Mouse (Mus musculus) forebrain, embryonic 15.5 days (tissue): ENCODE data around the gene Hmgcr. TPM values are rescaled to one million over a fixed set of nuclear protein-coding genes. Genes with fewer than 3 reads are reported as not detected.
"Not testable (repeated sequence)": the region's sequence is repeated elsewhere in the genome, so short reads cannot be mapped to it uniquely, and the experiment has no call there.

Experiments
- ATAC-seq: fragments of 200-750 bp; cut with Nextera tagmentation; replicated peaks from 2 replicates; pipeline ENCODE4 v1.8.0; 2017; ENCODE audit warnings: mild to moderate bottlenecking, moderate TSS enrichment, moderate library complexity
- H3K27ac ChIP-seq: fragments of 300-500 bp; sonication (generic); replicated peaks from 2 replicates; pipeline ENCODE4 v1.5.1; 2015; ENCODE audit warnings: mild to moderate bottlenecking, inconsistent platforms
- H3K27me3 ChIP-seq: fragments of 300-500 bp; sonication (generic); 2 replicates; pipeline ENCODE4 v1.6.1; 2015; ENCODE audit warnings: inconsistent platforms
- H3K36me3 ChIP-seq: fragments of 300-500 bp; sonication (generic); 2 replicates; pipeline ENCODE4 v1.6.1; 2015; ENCODE audit warnings: mild to moderate bottlenecking, inconsistent platforms
- H3K4me1 ChIP-seq: fragments of 300-500 bp; sonication (generic); 2 replicates; pipeline ENCODE4 v1.6.1; 2015; ENCODE audit warnings: inconsistent platforms
- H3K4me2 ChIP-seq: fragments of 300-500 bp; sonication (generic); replicated peaks from 2 replicates; pipeline ENCODE4 v1.6.1; 2015; ENCODE audit warnings: mild to moderate bottlenecking, inconsistent platforms
- H3K4me3 ChIP-seq: fragments of 300-500 bp; sonication (generic); 2 replicates; pipeline ENCODE4 v1.5.1; 2015; ENCODE audit warnings: mild to moderate bottlenecking, inconsistent platforms
- H3K9ac ChIP-seq: fragments of 300-500 bp; sonication (generic); replicated peaks from 2 replicates; pipeline ENCODE4 v1.6.1; 2015; ENCODE audit warnings: mild to moderate bottlenecking, inconsistent platforms
- H3K9me3 ChIP-seq: fragments of 300-500 bp; sonication (generic); 2 replicates; pipeline ENCODE4 v1.6.1; 2016; ENCODE audit warnings: inconsistent platforms
- WGBS: fragments of 180-500 bp; shearing (Covaris S2); methylation state at CpG from one replicate; pipeline ENCODE4 v1.1.7; 2015; ENCODE audit warnings: mixed read lengths; 5-methylcytosine and 5-hydroxymethylcytosine counted together
- polyA plus RNA-seq: library from polyadenylated mRNA; unstranded; fragments of >200 nt; fragmentation: Nextera tagmentation; extraction: Ambion mirVana; gene quantifications from 2 replicates; pipeline ENCODE4 v1.2.1, GENCODE M21; 2015

Gene Hmgcr
- polyA plus RNA-seq, 1 experiment from 2014 or later = 183 TPM

DNA sequence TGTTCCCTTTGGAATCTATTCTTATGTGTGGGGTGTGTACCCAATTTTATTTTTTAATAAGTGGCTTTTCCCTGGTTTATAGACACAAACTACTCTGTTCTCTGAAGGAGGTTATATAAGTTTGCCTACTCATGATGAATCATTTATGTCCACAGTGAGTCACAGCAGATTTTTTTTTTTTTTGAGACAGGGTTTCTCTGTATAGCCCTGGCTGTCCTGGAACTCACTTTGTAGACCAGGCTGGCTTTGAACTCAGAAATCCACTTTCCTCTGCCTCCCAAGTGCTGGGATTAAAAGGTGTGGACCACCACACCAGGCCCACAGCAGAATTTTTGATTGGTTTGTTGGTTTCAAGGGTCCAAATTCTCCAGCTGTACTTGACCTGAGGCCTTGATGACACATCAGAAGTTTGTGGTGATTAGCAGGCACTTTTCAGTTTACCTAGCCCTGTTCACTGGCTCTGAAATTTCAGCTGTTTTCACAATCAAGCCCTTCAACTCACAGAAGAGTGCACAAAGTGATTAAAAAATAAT lies 10.4 kb upstream of the Hmgcr start:
- no peak overlapping the region for H3K27ac ChIP-seq
- no peak for ATAC-seq
- H3K27me3 ChIP-seq = no peaks in the 10 kb centered on the region
- no peaks in the 10 kb centered on the region for H3K9me3 ChIP-seq
- no peaks in the 10 kb centered on the region for H3K36me3 ChIP-seq
- H3K4me3 ChIP-seq = no peak overlapping the region
- no peak overlapping the region for H3K9ac ChIP-seq
- H3K4me2 ChIP-seq = no peak overlapping the region
- H3K4me1 ChIP-seq = no peaks in the 10 kb centered on the region

DNA sequence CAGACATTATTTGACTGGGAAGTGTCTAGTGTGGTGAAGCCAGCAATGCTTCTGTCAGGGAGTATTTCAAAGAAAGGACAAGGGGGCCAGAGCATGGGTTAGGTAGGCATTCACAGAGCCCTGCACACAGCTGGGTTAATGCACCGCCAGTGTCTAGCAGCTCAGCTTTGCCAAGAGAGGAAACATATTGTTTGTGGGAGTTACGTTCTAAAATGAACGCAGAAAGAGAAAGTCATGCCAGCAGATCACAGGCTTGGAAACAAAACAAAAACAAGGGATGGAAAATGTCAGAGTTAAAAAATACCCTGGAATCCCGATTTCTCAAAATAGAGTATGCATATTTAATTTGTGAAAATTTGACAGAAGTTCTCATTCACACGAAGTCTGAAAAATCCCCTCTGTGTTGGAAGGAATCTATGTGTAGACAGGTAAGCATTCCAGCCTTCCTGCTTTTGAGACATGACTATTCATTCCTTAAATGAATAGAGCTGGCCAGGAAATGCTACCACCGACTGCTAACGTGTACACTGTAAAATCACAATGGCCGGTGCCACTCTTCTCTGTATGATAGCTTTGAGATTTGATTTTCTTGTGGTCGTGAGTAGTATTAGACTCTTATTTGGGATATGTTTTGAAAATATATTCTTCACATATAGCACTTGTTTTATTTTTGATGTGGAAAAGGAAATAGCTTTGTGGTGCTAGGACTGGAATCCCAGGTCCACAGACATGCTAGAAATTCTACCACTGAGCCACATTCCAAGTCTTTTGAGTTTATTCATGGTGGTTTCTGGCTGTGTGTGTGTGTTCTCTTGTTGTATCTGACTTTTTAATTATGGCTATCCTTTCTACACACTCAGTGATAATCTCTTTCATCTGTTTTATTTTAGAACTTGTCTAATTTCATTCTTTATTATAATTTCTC lies 9.7 kb upstream of the Hmgcr start:
- Histone ChIP-seq H3K27me3 (no peaks in the 10 kb centered on the region), H3K27ac (no peak overlapping the region), H3K4me3 (no peak overlapping the region), H3K9me3 (no peaks in the 10 kb centered on the region), H3K4me2 (no peak overlapping the region), H3K36me3 (no peaks in the 10 kb centered on the region), H3K4me1 (no peaks in the 10 kb centered on the region), H3K9ac (no peak overlapping the region)
- WGBS = 61% methylated on average over 9 of the region's 9 CpGs
- no peak for ATAC-seq

- H3K36me3 ChIP-seq = no peaks in the 10 kb centered on the region
- H3K4me2 ChIP-seq = no peak overlapping the region
- 91% methylated on average over 6 of the region's 6 CpGs for WGBS
- H3K27me3 ChIP-seq = no peaks in the 10 kb centered on the region
- no peak overlapping the region for H3K4me3 ChIP-seq
- H3K9ac ChIP-seq = no peak overlapping the region
- no peaks in the 10 kb centered on the region for H3K4me1 ChIP-seq
- no peak overlapping the region for H3K27ac ChIP-seq
- no peak for ATAC-seq
- H3K9me3 ChIP-seq = no peaks in the 10 kb centered on the region
Observed at GRCm38 (mm10) chr13:96678616-96679015, 7.9 kb upstream of the Hmgcr start.

DNA sequence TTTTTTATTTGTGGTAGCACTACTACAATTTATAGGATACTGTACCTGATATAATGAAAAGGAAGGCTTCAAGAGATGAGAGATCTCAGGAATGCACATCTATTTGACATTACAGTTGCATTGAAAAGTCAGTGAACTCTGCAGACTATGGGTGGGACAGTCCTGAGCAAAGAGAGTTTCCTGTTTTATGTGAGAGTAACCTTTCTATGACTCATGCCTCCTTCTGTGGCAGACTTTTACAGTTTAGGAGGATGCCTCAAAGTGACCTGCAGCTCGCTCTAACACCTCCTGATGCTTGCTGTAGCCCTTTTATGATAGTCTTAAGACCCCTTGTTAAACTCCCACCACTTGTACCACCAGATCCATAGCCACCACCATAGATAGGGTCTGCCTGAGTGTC lies 6.3 kb upstream of the Hmgcr start:
- Histone ChIP-seq H3K4me2 (no peak overlapping the region), H3K27me3 (no peaks in the 10 kb centered on the region), H3K27ac (no peak overlapping the region), H3K9me3 (no peaks in the 10 kb centered on the region), H3K9ac (no peak overlapping the region), H3K4me1 (no peaks in the 10 kb centered on the region), H3K36me3 (no peaks in the 10 kb centered on the region), H3K4me3 (no peak overlapping the region)
- 89% methylated on average over 1 of the region's 1 CpGs for WGBS
- ATAC-seq = no peak

DNA sequence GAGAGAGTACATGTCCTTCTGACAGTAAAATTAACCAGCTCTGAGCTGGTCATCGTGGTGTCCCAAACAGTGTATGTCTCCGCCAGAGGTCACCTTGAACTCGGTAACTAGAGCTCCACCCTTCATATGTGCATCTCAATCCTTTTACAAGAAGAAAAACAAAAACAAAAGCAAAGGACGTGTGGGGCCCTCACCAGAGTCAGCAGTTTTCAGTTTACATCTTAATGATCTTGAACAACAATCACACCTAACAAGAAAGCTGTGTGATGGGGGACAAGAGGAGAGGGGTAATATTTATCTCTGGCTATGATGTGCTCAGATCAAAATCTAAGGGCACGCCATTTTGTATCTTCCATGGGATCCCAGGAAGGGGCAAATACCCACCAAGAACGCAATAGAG lies 5.0 kb upstream of the Hmgcr start:
- no peak overlapping the region for H3K27ac ChIP-seq
- H3K4me3 ChIP-seq = no peak overlapping the region
- H3K9ac ChIP-seq = no peak overlapping the region
- 82% methylated on average over 6 of the region's 6 CpGs for WGBS
- H3K4me1 ChIP-seq = peaks cover 8% of the 10 kb centered on the region
- no peaks in the 10 kb centered on the region for H3K27me3 ChIP-seq
- no peaks in the 10 kb centered on the region for H3K9me3 ChIP-seq
- ATAC-seq = no peak
- no peak overlapping the region for H3K4me2 ChIP-seq
- H3K36me3 ChIP-seq = no peaks in the 10 kb centered on the region

- Histone ChIP-seq H3K4me3 (no peak overlapping the region), H3K4me1 (peaks cover 16% of the 10 kb centered on the region), H3K36me3 (no peaks in the 10 kb centered on the region), H3K9me3 (no peaks in the 10 kb centered on the region), H3K4me2 (no peak overlapping the region), H3K27me3 (no peaks in the 10 kb centered on the region), H3K27ac (no peak overlapping the region), H3K9ac (no peak overlapping the region)
- no peak for ATAC-seq
- 83% methylated on average over 7 of the region's 7 CpGs for WGBS
Observed at GRCm38 (mm10) chr13:96673817-96674216, 3.1 kb upstream of the Hmgcr start.

- no peaks in the 10 kb centered on the region for H3K36me3 ChIP-seq
- no peak overlapping the region for H3K27ac ChIP-seq
- H3K4me3 ChIP-seq = no peak overlapping the region
- H3K4me2 ChIP-seq = no peak overlapping the region
- no peaks in the 10 kb centered on the region for H3K9me3 ChIP-seq
- WGBS = 77% methylated on average over 5 of the region's 6 CpGs
- peaks cover 31% of the 10 kb centered on the region for H3K4me1 ChIP-seq
- no peak for ATAC-seq
- H3K9ac ChIP-seq = no peak overlapping the region
- no peaks in the 10 kb centered on the region for H3K27me3 ChIP-seq
Observed at GRCm38 (mm10) chr13:96672276-96672675, 1.5 kb upstream of the Hmgcr start.

DNA sequence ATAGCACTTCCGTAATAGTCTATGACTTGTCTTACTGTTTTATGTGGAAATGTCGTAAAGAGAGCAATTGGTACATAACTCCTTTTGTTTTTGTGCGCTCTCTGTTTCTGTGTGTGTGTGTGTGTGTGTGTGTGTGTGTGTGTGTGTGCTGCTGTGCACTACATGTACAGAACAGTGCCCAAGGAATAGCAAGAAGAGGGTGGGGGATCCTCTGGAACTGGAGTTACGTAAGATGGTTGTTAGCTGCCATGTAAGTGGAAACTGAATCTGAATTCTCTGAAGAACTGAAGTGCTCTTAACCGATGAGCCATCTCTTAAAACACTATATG lies 1.1 kb upstream of the Hmgcr start:
- no peak overlapping the region for H3K4me3 ChIP-seq
- H3K9me3 ChIP-seq = no peaks in the 10 kb centered on the region
- H3K27ac ChIP-seq = peak overlapping the region; percentile 88
- WGBS = 80% methylated on average over 5 of the region's 5 CpGs
- H3K9ac ChIP-seq = no peak overlapping the region
- ATAC-seq = no peak
- no peaks in the 10 kb centered on the region for H3K27me3 ChIP-seq
- H3K4me2 ChIP-seq = no peak overlapping the region
- no peaks in the 10 kb centered on the region for H3K36me3 ChIP-seq
- peaks cover 35% of the 10 kb centered on the region for H3K4me1 ChIP-seq

- Histone ChIP-seq H3K27ac (peak overlapping the region; percentile 88), H3K4me3 (peak overlapping the region; percentile 76), H3K27me3 (no peaks in the 10 kb centered on the region), H3K36me3 (peaks cover 4% of the 10 kb centered on the region), H3K4me1 (peaks cover 41% of the 10 kb centered on the region), H3K4me2 (peak overlapping the region; percentile 57), H3K9me3 (no peaks in the 10 kb centered on the region), H3K9ac (peak overlapping the region; percentile 48)
- ATAC-seq = peak; percentile 0; the same call in 1 of the 2 replicates
- 13% methylated on average over 31 of the region's 31 CpGs for WGBS
Observed at GRCm38 (mm10) chr13:96671078-96671905, 556 bp upstream of the Hmgcr start.

DNA sequence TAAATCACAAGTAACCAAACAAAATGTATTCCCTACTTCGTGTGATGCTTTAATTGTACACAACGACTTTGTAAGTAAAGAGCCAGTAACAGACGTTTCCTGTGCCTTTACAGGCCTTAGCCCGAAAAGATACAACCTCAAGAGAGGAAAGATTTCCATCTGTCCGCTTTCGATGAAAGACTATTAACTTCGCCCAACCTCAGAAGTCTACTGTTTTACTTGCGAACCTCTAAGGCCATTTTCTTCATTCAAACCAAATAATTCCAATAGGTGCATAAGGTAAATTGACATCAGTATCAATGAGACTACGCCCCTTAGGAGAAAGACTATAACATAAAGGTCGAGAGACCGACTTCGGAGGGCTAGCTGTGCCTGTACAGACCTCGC lies 724 bp downstream of the Hmgcr start:
- no peaks in the 10 kb centered on the region for H3K9me3 ChIP-seq
- peak overlapping the region; percentile 76 for H3K4me3 ChIP-seq
- H3K4me1 ChIP-seq = peaks cover 41% of the 10 kb centered on the region
- H3K36me3 ChIP-seq = peaks cover 16% of the 10 kb centered on the region
- WGBS = 2% methylated on average over 13 of the region's 13 CpGs
- peak overlapping the region; percentile 95 for H3K27ac ChIP-seq
- H3K27me3 ChIP-seq = no peaks in the 10 kb centered on the region
- H3K4me2 ChIP-seq = peak overlapping the region; percentile 79
- no peak for ATAC-seq
- peak overlapping the region; percentile 92 for H3K9ac ChIP-seq

- Histone ChIP-seq H3K27ac (no peak overlapping the region), H3K4me2 (no peak overlapping the region), H3K27me3 (no peaks in the 10 kb centered on the region), H3K9me3 (no peaks in the 10 kb centered on the region), H3K4me1 (peaks cover 39% of the 10 kb centered on the region), H3K9ac (no peak overlapping the region), H3K4me3 (no peak overlapping the region), H3K36me3 (peaks cover 65% of the 10 kb centered on the region)
- ATAC-seq = no peak
- WGBS = 89% methylated on average over 7 of the region's 7 CpGs
Observed at GRCm38 (mm10) chr13:96664419-96664974, 6.2 kb downstream of the Hmgcr start.

DNA sequence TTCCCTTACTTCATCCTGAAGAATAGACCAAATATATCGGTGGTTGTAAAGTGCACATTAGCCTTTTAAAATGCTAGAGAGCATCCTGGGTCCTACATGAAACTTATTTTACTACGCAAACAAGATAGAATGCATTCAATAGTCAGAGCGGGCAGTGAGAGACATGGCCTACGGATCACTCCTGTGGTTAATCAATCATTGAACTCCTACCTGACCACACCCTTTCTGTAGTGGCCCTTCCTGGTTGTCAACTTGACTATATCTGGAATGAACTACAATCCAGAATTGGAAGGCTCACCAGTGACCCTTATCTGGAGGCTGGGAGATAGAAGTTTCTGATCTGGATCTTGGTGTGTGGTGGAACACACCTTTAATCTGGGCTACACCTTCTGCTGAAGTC lies 7.6 kb downstream of the Hmgcr start:
- ATAC-seq, H3K27me3 ChIP-seq, H3K9me3 ChIP-seq, H3K4me3 ChIP-seq, H3K9ac ChIP-seq, H3K4me2 ChIP-seq, H3K27ac ChIP-seq: not testable (repeated sequence)
- Histone ChIP-seq H3K4me1 (peaks cover 25% of the 10 kb centered on the region), H3K36me3 (peaks cover 79% of the 10 kb centered on the region)
- WGBS = 96% methylated on average over 4 of the region's 4 CpGs
